Comparison of ENCODE assay signal across 14 mouse cellular contexts in genomic region chr17:50185083-50185482, GRCm38 (mm10).
"Had no signal": no experiment of that assay in that cellular context is flagged by ENCODE, and none has a peak within 500 bp of the region (broad histone marks: within the 10 kb centered on the region; RNA-seq: fewer than 3 reads in every experiment).

No protein-coding gene starts in this region.

- H3K9ac ChIP-seq: limb, embryonic 15.5 days; liver, embryonic 12.5 days; lung, embryonic 14.5 days; midbrain, embryonic 13.5 days had no signal

- H3K4me3 ChIP-seq: limb, embryonic 15.5 days; liver, embryonic 12.5 days; megakaryocyte, embryonic 14.5 days; midbrain, embryonic 13.5 days had no signal

- DNase-seq: layer of hippocampus, adult 9-11 months; layer of hippocampus, postnatal 36 days; lung, embryonic 14.5 days; lung, postnatal 10 days; lung, postnatal 4 days; right cerebral cortex, adult 18-20 months; right cerebral cortex, postnatal 25 days; thymus, adult 18-20 months had no signal

- H3K9me3 ChIP-seq: limb, embryonic 15.5 days; liver, embryonic 12.5 days; megakaryocyte, embryonic 14.5 days; midbrain, embryonic 13.5 days had no signal

- ATAC-seq: intestine, postnatal 0 days; liver, embryonic 12.5 days; midbrain, embryonic 13.5 days had no signal

- H3K36me3 ChIP-seq: limb, embryonic 15.5 days; liver, embryonic 12.5 days; midbrain, embryonic 13.5 days had no signal

- H3K4me2 ChIP-seq: limb, embryonic 15.5 days; liver, embryonic 12.5 days; lung, embryonic 14.5 days; midbrain, embryonic 13.5 days had no signal

- H3K27ac ChIP-seq: kidney, postnatal 0 days; limb, embryonic 15.5 days; liver, embryonic 12.5 days; midbrain, embryonic 13.5 days had no signal
